14 mouse cellular contexts compared by ENCODE assay signal in the genomic region with DNA sequence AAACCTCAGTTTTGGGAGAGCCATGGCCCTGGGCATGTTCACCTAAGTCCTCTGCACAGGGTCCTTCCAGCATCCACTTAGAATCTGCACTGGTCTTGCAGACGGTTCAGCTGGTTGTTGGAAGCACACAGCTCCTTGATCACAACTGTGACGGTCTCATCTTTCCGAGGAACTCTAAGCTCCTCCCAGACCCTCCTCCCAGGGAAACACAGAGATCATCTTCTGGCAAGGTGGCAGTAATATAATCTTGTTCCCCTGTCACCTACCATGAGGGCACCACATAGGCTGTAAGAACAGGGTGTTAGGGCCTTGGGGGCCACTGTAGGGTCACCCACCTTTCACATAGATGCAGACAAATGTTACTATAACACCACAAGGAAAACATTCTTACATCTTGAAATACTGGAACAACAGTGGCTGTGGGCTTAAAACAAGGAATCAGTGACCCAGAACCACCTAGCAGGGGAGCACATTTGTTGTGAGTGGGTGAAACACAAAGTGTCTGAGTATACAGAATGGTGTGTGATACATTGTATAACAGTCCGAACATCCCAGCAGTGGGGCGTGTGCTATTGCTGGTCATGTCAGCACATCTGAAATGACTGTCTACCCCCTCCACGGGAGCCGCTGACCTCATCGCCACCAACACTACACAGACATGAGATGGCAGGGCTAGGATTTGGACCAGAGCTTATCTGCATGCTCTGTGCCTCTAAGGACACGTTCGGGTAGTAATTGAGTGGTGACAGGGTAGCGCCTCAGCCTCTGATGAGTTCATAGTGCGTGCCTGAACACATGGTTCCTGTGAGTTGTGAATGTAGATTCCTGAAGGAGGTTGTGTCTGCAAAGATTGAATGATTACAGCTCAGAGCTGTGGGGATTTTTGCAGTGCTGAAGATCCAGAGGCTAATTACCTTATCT. TPM values are rescaled to one million over a fixed set of nuclear protein-coding genes. Genes with fewer than 3 reads are reported as not detected.
DNase-seq lines count a peak whose midpoint lies in the region; ATAC-seq and TF ChIP-seq lines count a peak whose summit lies in the region.
"Had no signal": no experiment of that assay in that cellular context is flagged by ENCODE, and none has a peak within 500 bp of the region (broad histone marks: within the 10 kb centered on the region; RNA-seq: fewer than 3 reads in every experiment).

No protein-coding gene starts in this region.

- no peak for TF ChIP-seq CTCF in kidney, postnatal 0 days (IDR thresholded peaks at IDR 0.05; ENCODE audit: low read depth)

- peak; percentile 55 for DNase-seq in kidney, postnatal 0 days (ENCODE audit: low spot score)
- DNase-seq in kidney, adult 8-10 months, result no peak
- peak; percentile 83 for DNase-seq in heart, embryonic 10.5 days (ENCODE audit: low spot score)
- DNase-seq in heart, postnatal 14 days, result peak; percentile 43 to 52
- DNase-seq in cerebellum, postnatal 36 days, result no peak
- no peak for DNase-seq in lung, postnatal 25 days (ENCODE audit: low spot score)
- DNase-seq in right cerebral cortex, postnatal 4 days, result no peak
- DNase-seq: cerebellum, adult 11-12 months; lung, postnatal 4 days; right cerebral cortex, adult 18-20 months had no signal

- H3K36me3 ChIP-seq in kidney, postnatal 0 days (ENCODE audit: insufficient read depth, low read length), result no peaks in the 10 kb centered on the region
- no peaks in the 10 kb centered on the region for H3K36me3 ChIP-seq in heart, embryonic 10.5 days
- H3K36me3 ChIP-seq in stomach, embryonic 15.5 days, result no peaks in the 10 kb centered on the region
- H3K36me3 ChIP-seq: embryonic facial prominence, embryonic 13.5 days; forebrain, embryonic 10.5 days; midbrain, embryonic 13.5 days had no signal

- 0 out of 2 replicates have a peak, but pooled peaks cover 3% of the 10 kb centered on the region for H3K4me1 ChIP-seq in kidney, postnatal 0 days (replicated peaks; ENCODE audit: insufficient read depth, low read length)
- peaks cover 25% of the 10 kb centered on the region for H3K4me1 ChIP-seq in heart, embryonic 10.5 days
- H3K4me1 ChIP-seq in stomach, embryonic 15.5 days, result no peaks in the 10 kb centered on the region
- H3K4me1 ChIP-seq: embryonic facial prominence, embryonic 13.5 days had no signal

- H3K27ac ChIP-seq in kidney, postnatal 0 days, result no peak overlapping the region
- no peak overlapping the region for H3K27ac ChIP-seq in heart, embryonic 10.5 days
- peak overlapping the region; percentile 28; the same call in 1 of the 2 replicates for H3K27ac ChIP-seq in stomach, embryonic 15.5 days
- H3K27ac ChIP-seq: embryonic facial prominence, embryonic 13.5 days; forebrain, embryonic 10.5 days; midbrain, embryonic 13.5 days had no signal

- 35% methylated on average over 12 of the region's 12 CpGs for WGBS in kidney, postnatal 0 days
- 36% methylated on average over 12 of the region's 12 CpGs for WGBS in heart, embryonic 10.5 days
- 67% methylated on average over 12 of the region's 12 CpGs for WGBS in stomach, embryonic 15.5 days

- no peak overlapping the region for H3K4me2 ChIP-seq in kidney, postnatal 0 days (ENCODE audit: low read length)
- H3K4me2 ChIP-seq in stomach, embryonic 15.5 days, result peak overlapping the region; percentile 5; the same call in 1 of the 2 replicates
- H3K4me2 ChIP-seq: embryonic facial prominence, embryonic 13.5 days; midbrain, embryonic 13.5 days had no signal

- no peaks in the 10 kb centered on the region for H3K9me3 ChIP-seq in kidney, postnatal 0 days (replicated peaks; ENCODE audit: low read length)
- no peaks in the 10 kb centered on the region for H3K9me3 ChIP-seq in heart, embryonic 10.5 days
- no peaks in the 10 kb centered on the region for H3K9me3 ChIP-seq in stomach, embryonic 15.5 days
- H3K9me3 ChIP-seq: embryonic facial prominence, embryonic 13.5 days; forebrain, embryonic 10.5 days; midbrain, embryonic 13.5 days had no signal

- no peak overlapping the region for H3K4me3 ChIP-seq in kidney, postnatal 0 days (replicated peaks; ENCODE audit: low read depth, low read length)
- no peak overlapping the region; the same call in 1 of the 2 replicates for H3K4me3 ChIP-seq in heart, embryonic 10.5 days
- no peak overlapping the region for H3K4me3 ChIP-seq in stomach, embryonic 15.5 days (replicated peaks)
- H3K4me3 ChIP-seq: embryonic facial prominence, embryonic 13.5 days; forebrain, embryonic 10.5 days; midbrain, embryonic 13.5 days had no signal

- H3K27me3 ChIP-seq in kidney, postnatal 0 days (ENCODE audit: insufficient read depth, low read length), result no peaks in the 10 kb centered on the region
- no peaks in the 10 kb centered on the region for H3K27me3 ChIP-seq in heart, embryonic 10.5 days (ENCODE audit: insufficient read depth, poor library complexity, severe bottlenecking)
- no peaks in the 10 kb centered on the region for H3K27me3 ChIP-seq in stomach, embryonic 15.5 days (replicated peaks)
- H3K27me3 ChIP-seq: embryonic facial prominence, embryonic 13.5 days; midbrain, embryonic 13.5 days had no signal

- H3K9ac ChIP-seq in kidney, postnatal 0 days (ENCODE audit: low read depth, low read length), result no peak overlapping the region
- H3K9ac ChIP-seq in stomach, embryonic 15.5 days, result no peak overlapping the region
- H3K9ac ChIP-seq: embryonic facial prominence, embryonic 13.5 days; midbrain, embryonic 13.5 days had no signal

- ATAC-seq in kidney, postnatal 0 days (replicated peaks; ENCODE audit: low FRiP score, low read depth), result peak; percentile 69
- no peak for ATAC-seq in stomach, embryonic 15.5 days (ENCODE audit: insufficient read depth, low FRiP score, low read depth)
- ATAC-seq: midbrain, embryonic 13.5 days had no signal

- intact Hi-C loops in heart, postnatal 14 days (cut with DNase I), result no loop called here

RNA-seq across cellular contexts. Expression of gene Tent4a, which starts 28.5 kb away (rescaled TPM):
- polyA plus RNA-seq in kidney, postnatal 0 days (2015; fragmentation: Nextera tagmentation; extraction: Ambion mirVana), result 4.7 and 5.0 TPM in 2 replicates
- polyA plus RNA-seq in heart, embryonic 10.5 days (2016; fragmentation: Nextera tagmentation; extraction: Ambion mirVana), result 3.2 and 4.6 TPM in 2 replicates
- total RNA-seq in heart, postnatal 14 days (2021), result 10 to 100 TPM; 12.2 to 13.5 TPM
- polyA plus RNA-seq in stomach, embryonic 15.5 days (2015; fragmentation: Nextera tagmentation; extraction: Ambion mirVana), result 5.1 and 5.6 TPM in 2 replicates

RNA-seq across cellular contexts. Expression of gene Nsun2, which starts 29.4 kb away (rescaled TPM):
- 82.0 and 86.6 TPM in 2 replicates for polyA plus RNA-seq in kidney, postnatal 0 days (2015; fragmentation: Nextera tagmentation; extraction: Ambion mirVana)
- polyA plus RNA-seq in heart, embryonic 10.5 days (2016; fragmentation: Nextera tagmentation; extraction: Ambion mirVana), result 106 and 140 TPM in 2 replicates
- 10 to 100 TPM; 35.8 to 42.0 TPM for total RNA-seq in heart, postnatal 14 days (2021)
- polyA plus RNA-seq in stomach, embryonic 15.5 days (2015; fragmentation: Nextera tagmentation; extraction: Ambion mirVana), result 117 and 120 TPM in 2 replicates

RNA-seq across cellular contexts. Expression of gene Srd5a1, which starts 48.3 kb away (rescaled TPM):
- polyA plus RNA-seq in kidney, postnatal 0 days (2015; fragmentation: Nextera tagmentation; extraction: Ambion mirVana), result 28.7 and 31.9 TPM in 2 replicates
- polyA plus RNA-seq in heart, embryonic 10.5 days (2016; fragmentation: Nextera tagmentation; extraction: Ambion mirVana), result 8.5 and 12.0 TPM in 2 replicates
- total RNA-seq in heart, postnatal 14 days (2021), result 1 to 10 TPM; 1.6 to 1.7 TPM
- polyA plus RNA-seq in stomach, embryonic 15.5 days (2015; fragmentation: Nextera tagmentation; extraction: Ambion mirVana), result 28.3 TPM in 2 replicates

Comparison
In these comparisons a context has a peak if more than half of its experiments do, and no peak if none do; other contexts are left out.
1. DNase-seq: peak in kidney, postnatal 0 days (single experiment), heart, embryonic 10.5 days (single experiment) and heart, postnatal 14 days (2 of 2); none in kidney, adult 8-10 months (0 of 2), cerebellum, postnatal 36 days (0 of 2), lung, postnatal 25 days (single experiment) and right cerebral cortex, postnatal 4 days (single experiment).